Mouse (Mus musculus) intestine, embryonic 15.5 days (tissue): Measurements from ENCODE around the gene Wfdc9. TPM values are rescaled to one million over a fixed set of nuclear protein-coding genes. Genes with fewer than 3 reads are reported as not detected.

Source experiments
- ATAC-seq: fragments of 200-750 bp; cut with Nextera tagmentation; 2 replicates; pipeline ENCODE4 v1.8.0; 2017; ENCODE audit warnings: moderate TSS enrichment, moderate library complexity
- H3K27ac ChIP-seq: fragments of 300-500 bp; sonication (generic); 2 replicates; pipeline ENCODE4 v1.5.1; 2015; ENCODE audit warnings: mild to moderate bottlenecking, inconsistent platforms
- H3K27me3 ChIP-seq: fragments of 300-500 bp; sonication (generic); replicated peaks from 2 replicates; pipeline ENCODE4 v1.6.1; 2015; ENCODE audit warnings: inconsistent platforms
- H3K36me3 ChIP-seq: fragments of 300-500 bp; sonication (generic); 2 replicates; pipeline ENCODE4 v1.6.1; 2015; ENCODE audit warnings: inconsistent platforms
- H3K4me1 ChIP-seq: fragments of 300-500 bp; sonication (generic); replicated peaks from 2 replicates; pipeline ENCODE4 v1.6.1; 2015; ENCODE audit warnings: inconsistent platforms
- H3K4me2 ChIP-seq: fragments of 300-500 bp; sonication (generic); replicated peaks from 2 replicates; pipeline ENCODE4 v1.6.1; 2015; ENCODE audit warnings: mild to moderate bottlenecking, inconsistent platforms
- H3K4me3 ChIP-seq: fragments of 300-500 bp; sonication (generic); replicated peaks from 2 replicates; pipeline ENCODE4 v1.5.1; 2015; ENCODE audit warnings: inconsistent platforms
- H3K9ac ChIP-seq: fragments of 300-500 bp; sonication (generic); 2 replicates; pipeline ENCODE4 v1.6.1; 2015; ENCODE audit warnings: inconsistent platforms
- H3K9me3 ChIP-seq: fragments of 300-500 bp; sonication (generic); 2 replicates; pipeline ENCODE4 v1.6.1; 2016; ENCODE audit warnings: inconsistent platforms
- WGBS: fragments of 180-500 bp; shearing (Covaris S2); methylation state at CpG from one replicate; pipeline ENCODE4 v1.1.7; 2015; 5-methylcytosine and 5-hydroxymethylcytosine counted together
- polyA plus RNA-seq: library from polyadenylated mRNA; unstranded; fragments of >200 nt; fragmentation: Nextera tagmentation; extraction: Ambion mirVana; gene quantifications from 2 replicates; pipeline ENCODE4 v1.2.1, GENCODE M21; 2015

Gene Wfdc9
- not detected in 2 replicates for polyA plus RNA-seq

DNA sequence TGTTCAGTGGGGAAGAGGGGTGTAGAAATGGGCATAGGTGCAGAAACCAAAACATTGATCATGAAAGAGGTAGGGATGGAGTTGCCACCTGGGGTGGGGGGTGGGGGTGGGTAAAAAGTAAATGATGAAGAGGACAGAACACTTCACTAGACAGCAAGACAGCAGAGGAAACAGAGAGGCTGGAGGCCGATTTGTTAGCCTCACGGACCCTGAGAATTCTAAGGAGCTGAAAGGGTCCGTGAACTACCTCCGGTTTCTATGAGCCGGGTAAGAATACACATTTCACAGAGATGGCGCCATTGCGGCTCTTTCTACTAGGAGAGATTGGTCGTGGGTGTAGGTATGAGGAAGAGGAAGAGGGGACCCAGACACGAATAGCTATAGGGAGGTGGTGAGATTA lies at the start of gene Wfdc9:
Gene Wfdc9 (minus strand): TSS at position 101 of the 400 bp plus-strand sequence.
- H3K27me3 ChIP-seq: no peaks in the 10 kb centered on the region
- H3K36me3 ChIP-seq: no peaks in the 10 kb centered on the region
- 81% methylated on average over 9 of the region's 9 CpGs for whole genome bisulfite sequencing
- no peak within 1 kb of the TSS for H3K9ac ChIP-seq
- H3K27ac ChIP-seq: no peak within 1 kb of the TSS
- ATAC-seq: no peak
- H3K4me1 ChIP-seq: no peaks in the 10 kb centered on the region
- no peaks in the 10 kb centered on the region for H3K9me3 ChIP-seq
- H3K4me2 ChIP-seq: no peak within 1 kb of the TSS
- no peak within 1 kb of the TSS for H3K4me3 ChIP-seq

DNA sequence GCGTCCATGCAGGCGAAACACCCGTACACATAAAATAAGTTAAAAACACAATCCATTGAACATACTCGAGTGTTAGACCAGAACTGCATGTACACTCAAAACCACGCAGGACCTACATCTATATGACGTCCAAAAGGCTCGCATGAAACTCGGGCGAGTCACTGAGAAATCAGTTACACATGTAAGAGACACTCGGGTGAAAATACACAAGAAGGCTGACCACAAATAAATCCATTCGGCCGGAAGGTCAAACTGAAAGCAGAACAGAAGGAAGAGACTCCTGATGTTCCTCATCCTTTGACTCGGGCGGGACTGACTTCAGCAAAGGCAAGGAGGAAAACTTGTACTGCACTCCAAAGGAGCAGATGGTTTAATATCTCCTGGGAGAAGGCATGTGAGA lies 49.6 kb upstream of the Wfdc9 start:
- Histone ChIP-seq H3K9ac (no peak overlapping the region), H3K27ac (no peak overlapping the region), H3K4me1 (no peaks in the 10 kb centered on the region), H3K9me3 (no peaks in the 10 kb centered on the region), H3K36me3 (no peaks in the 10 kb centered on the region), H3K27me3 (no peaks in the 10 kb centered on the region), H3K4me3 (no peak overlapping the region), H3K4me2 (no peak overlapping the region)
- 91% methylated on average over 14 of the region's 14 CpGs for WGBS
- no peak for ATAC-seq

GRCm38 (mm10) chr2:164705328-164705727 lies 48.9 kb upstream of the Wfdc9 start:
- no peak overlapping the region for H3K27ac ChIP-seq
- H3K36me3 ChIP-seq: no peaks in the 10 kb centered on the region
- H3K4me3 ChIP-seq: no peak overlapping the region
- H3K4me2 ChIP-seq: no peak overlapping the region
- no peaks in the 10 kb centered on the region for H3K27me3 ChIP-seq
- H3K9ac ChIP-seq: no peak overlapping the region
- no peaks in the 10 kb centered on the region for H3K4me1 ChIP-seq
- ATAC-seq: peak; percentile 94
- 79% methylated on average over 6 of the region's 6 CpGs for WGBS
- no peaks in the 10 kb centered on the region for H3K9me3 ChIP-seq

DNA sequence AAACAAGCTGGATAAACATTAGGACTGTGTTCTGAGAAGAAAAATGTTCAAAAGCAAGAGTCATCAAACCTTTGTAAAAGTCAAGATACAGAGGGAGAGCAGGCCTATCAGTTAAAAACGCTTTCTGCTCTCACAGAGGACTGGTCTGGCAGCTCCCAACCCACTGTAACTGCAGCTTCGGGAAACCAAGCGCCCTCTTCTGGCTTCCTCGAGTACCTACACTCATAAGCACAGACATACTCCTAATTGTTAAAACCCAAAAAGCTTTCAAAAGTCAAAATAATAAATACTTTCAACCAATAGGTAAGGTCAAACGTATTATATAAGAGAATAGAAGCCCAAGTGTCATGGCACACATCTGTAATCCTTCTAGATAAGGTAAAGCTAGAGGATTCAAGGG lies 47.9 kb upstream of the Wfdc9 start:
- 86% methylated on average over 5 of the region's 5 CpGs for WGBS
- H3K4me3 ChIP-seq: no peak overlapping the region
- no peaks in the 10 kb centered on the region for H3K9me3 ChIP-seq
- no peak for ATAC-seq
- H3K9ac ChIP-seq: no peak overlapping the region
- no peak overlapping the region for H3K27ac ChIP-seq
- no peaks in the 10 kb centered on the region for H3K36me3 ChIP-seq
- H3K27me3 ChIP-seq: no peaks in the 10 kb centered on the region
- no peak overlapping the region for H3K4me2 ChIP-seq
- no peaks in the 10 kb centered on the region for H3K4me1 ChIP-seq

DNA sequence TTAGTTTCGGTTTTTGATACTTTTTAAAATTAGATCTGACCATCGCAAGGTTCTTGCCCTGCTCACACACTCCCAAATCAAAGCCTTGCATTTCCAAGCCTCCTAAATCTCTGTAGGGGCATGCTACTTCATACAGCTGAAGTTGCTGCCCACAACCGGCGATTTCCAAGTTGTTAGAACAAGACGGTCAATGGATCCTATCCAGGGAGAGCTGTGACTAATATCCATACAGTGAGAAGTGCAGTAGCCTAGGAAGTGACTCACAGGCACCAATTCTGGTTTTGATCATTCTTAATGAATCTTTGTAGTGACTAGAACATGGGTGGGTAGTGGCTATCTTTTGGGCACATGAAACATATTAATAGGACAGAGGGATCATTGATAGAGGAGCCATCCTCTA lies 45.4 kb upstream of the Wfdc9 start:
- Histone ChIP-seq H3K36me3 (no peaks in the 10 kb centered on the region), H3K9me3 (no peaks in the 10 kb centered on the region), H3K27ac (no peak overlapping the region), H3K4me3 (no peak overlapping the region), H3K4me2 (no peak overlapping the region), H3K27me3 (no peaks in the 10 kb centered on the region), H3K4me1 (no peaks in the 10 kb centered on the region), H3K9ac (no peak overlapping the region)
- no peak for ATAC-seq
- WGBS: 86% methylated on average over 5 of the region's 5 CpGs

DNA sequence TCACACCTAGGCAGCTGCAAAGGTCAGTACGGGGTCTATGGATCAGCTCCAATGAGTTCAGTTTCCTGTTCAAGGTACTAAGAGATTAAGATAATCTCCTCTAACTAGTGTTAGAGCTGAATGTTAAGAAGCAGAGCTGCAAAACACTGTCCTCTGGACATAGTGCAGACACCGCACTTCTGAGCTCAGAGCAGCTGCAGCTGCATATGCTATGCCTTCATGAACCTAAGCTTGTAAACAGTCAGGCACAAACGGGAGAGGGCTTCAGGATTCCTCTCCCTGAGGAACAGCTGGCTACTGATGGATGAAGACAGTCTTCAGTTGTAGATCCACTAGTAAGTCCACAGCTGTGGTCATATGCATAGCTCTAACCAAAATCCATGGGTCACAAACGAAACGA lies 44.6 kb upstream of the Wfdc9 start:
- H3K4me2 ChIP-seq: no peak overlapping the region
- ATAC-seq: peak; percentile 58
- H3K27ac ChIP-seq: peak overlapping the region; percentile 44; the same call in 1 of the 2 replicates
- H3K9ac ChIP-seq: no peak overlapping the region
- WGBS: 49% methylated on average over 5 of the region's 5 CpGs
- H3K36me3 ChIP-seq: no peaks in the 10 kb centered on the region
- no peak overlapping the region for H3K4me3 ChIP-seq
- H3K9me3 ChIP-seq: no peaks in the 10 kb centered on the region
- H3K27me3 ChIP-seq: no peaks in the 10 kb centered on the region
- no peaks in the 10 kb centered on the region for H3K4me1 ChIP-seq

- 78% methylated on average over 4 of the region's 4 CpGs for WGBS
- H3K27me3 ChIP-seq: no peaks in the 10 kb centered on the region
- no peak within 1 kb of the TSS for H3K27ac ChIP-seq
- ATAC-seq: no peak
- no peak within 1 kb of the TSS for H3K9ac ChIP-seq
- no peaks in the 10 kb centered on the region for H3K36me3 ChIP-seq
- H3K9me3 ChIP-seq: no peaks in the 10 kb centered on the region
- H3K4me3 ChIP-seq: no peak within 1 kb of the TSS
- no peak within 1 kb of the TSS for H3K4me2 ChIP-seq
- H3K4me1 ChIP-seq: no peaks in the 10 kb centered on the region
Observed at GRCm38 (mm10) chr2:164698201-164698600, 41.8 kb upstream of the Wfdc9 start, which contains the start of gene Spint4. Gene Spint4, plus strand, starts transcription at chr2:164698501.

GRCm38 (mm10) chr2:164684807-164685206 lies 28.4 kb upstream of the Wfdc9 start, which contains the start of gene Wfdc13:
Gene Wfdc13, plus strand, starts transcription at chr2:164685107.
- no peak for ATAC-seq
- Histone ChIP-seq H3K36me3 (no peaks in the 10 kb centered on the region), H3K4me2 (no peak within 1 kb of the TSS)

DNA sequence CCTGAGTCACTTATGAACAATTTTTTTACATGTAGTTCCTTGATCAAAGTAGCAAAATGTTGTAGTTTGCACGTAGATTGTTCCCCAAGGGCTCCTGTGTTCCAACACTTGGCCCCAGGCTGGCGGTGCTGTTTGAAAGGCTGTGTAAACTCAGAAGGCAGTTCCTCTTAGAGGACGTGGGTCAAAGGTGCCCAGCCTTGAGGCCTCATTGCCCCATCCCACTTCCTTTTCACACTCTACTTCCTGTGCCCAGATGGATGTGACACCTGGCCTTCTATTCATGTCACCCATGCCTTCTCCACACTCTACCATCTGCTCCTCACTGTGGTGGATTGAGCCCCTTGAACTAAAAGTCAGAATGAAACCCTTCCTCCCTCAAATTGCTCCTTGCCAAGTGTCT lies 23.5 kb upstream of the Wfdc9 start:
- H3K27me3 ChIP-seq: no peaks in the 10 kb centered on the region
- H3K36me3 ChIP-seq: no peaks in the 10 kb centered on the region
- H3K4me3 ChIP-seq: no peak overlapping the region
- 27% methylated on average over 3 of the region's 3 CpGs for WGBS
- H3K4me2 ChIP-seq: no peak overlapping the region
- ATAC-seq: peak; percentile 76
- H3K4me1 ChIP-seq: peaks cover 9% of the 10 kb centered on the region
- no peaks in the 10 kb centered on the region for H3K9me3 ChIP-seq
- no peak overlapping the region for H3K27ac ChIP-seq
- H3K9ac ChIP-seq: no peak overlapping the region

More at GRCm38 (mm10) chr2:164684807-164685206, 28.4 kb upstream of the Wfdc9 start, which contains the start of gene Wfdc13:
- Histone ChIP-seq H3K4me1 (0 out of 2 replicates have a peak, but pooled peaks cover 2% of the 10 kb centered on the region), H3K27ac (no peak within 1 kb of the TSS), H3K27me3 (no peaks in the 10 kb centered on the region), H3K9ac (no peak within 1 kb of the TSS), H3K9me3 (no peaks in the 10 kb centered on the region), H3K4me3 (no peak within 1 kb of the TSS)
- WGBS: 66% methylated on average over 3 of the region's 3 CpGs

GRCm38 (mm10) chr2:164678848-164679625 lies 22.7 kb upstream of the Wfdc9 start:
- Histone ChIP-seq H3K9me3 (no peaks in the 10 kb centered on the region), H3K4me2 (peak overlapping the region; percentile 55), H3K9ac (no peak overlapping the region), H3K27me3 (no peaks in the 10 kb centered on the region), H3K36me3 (no peaks in the 10 kb centered on the region), H3K27ac (peak overlapping the region; percentile 52), H3K4me1 (peaks cover 9% of the 10 kb centered on the region), H3K4me3 (peak overlapping the region; percentile 24)
- ATAC-seq: peak; percentile 72
- 22% methylated on average over 19 of the region's 19 CpGs for WGBS

GRCm38 (mm10) chr2:164676916-164677685 lies 20.7 kb upstream of the Wfdc9 start:
- no peak for ATAC-seq

GRCm38 (mm10) chr2:164676103-164676502 lies 19.7 kb upstream of the Wfdc9 start:
- no peak overlapping the region for H3K9ac ChIP-seq
- ATAC-seq: no peak

More at GRCm38 (mm10) chr2:164676916-164677685, 20.7 kb upstream of the Wfdc9 start:
- Histone ChIP-seq H3K36me3 (no peaks in the 10 kb centered on the region), H3K4me2 (no peak overlapping the region), H3K27ac (no peak overlapping the region), H3K9me3 (0 out of 2 replicates have a peak, but pooled peaks cover 2% of the 10 kb centered on the region), H3K27me3 (no peaks in the 10 kb centered on the region), H3K9ac (no peak overlapping the region), H3K4me1 (peaks cover 9% of the 10 kb centered on the region), H3K4me3 (no peak overlapping the region)
- WGBS: 67% methylated on average over 16 of the region's 16 CpGs

More at GRCm38 (mm10) chr2:164676103-164676502, 19.7 kb upstream of the Wfdc9 start:
- Histone ChIP-seq H3K27me3 (no peaks in the 10 kb centered on the region), H3K9me3 (0 out of 2 replicates have a peak, but pooled peaks cover 2% of the 10 kb centered on the region), H3K36me3 (no peaks in the 10 kb centered on the region), H3K4me2 (no peak overlapping the region), H3K27ac (no peak overlapping the region), H3K4me3 (no peak overlapping the region), H3K4me1 (peaks cover 9% of the 10 kb centered on the region)
- WGBS: 78% methylated on average over 7 of the region's 7 CpGs
